Mouse (Mus musculus): Measurements from ENCODE around the gene Smurf2. TPM values are rescaled to one million over a fixed set of nuclear protein-coding genes. Genes with fewer than 3 reads are reported as not detected.

The Smurf2 gene
- total and polyA plus RNA-seq, 3 experiments, result 2.2 to 28.1 (median 20.0) TPM

DNA sequence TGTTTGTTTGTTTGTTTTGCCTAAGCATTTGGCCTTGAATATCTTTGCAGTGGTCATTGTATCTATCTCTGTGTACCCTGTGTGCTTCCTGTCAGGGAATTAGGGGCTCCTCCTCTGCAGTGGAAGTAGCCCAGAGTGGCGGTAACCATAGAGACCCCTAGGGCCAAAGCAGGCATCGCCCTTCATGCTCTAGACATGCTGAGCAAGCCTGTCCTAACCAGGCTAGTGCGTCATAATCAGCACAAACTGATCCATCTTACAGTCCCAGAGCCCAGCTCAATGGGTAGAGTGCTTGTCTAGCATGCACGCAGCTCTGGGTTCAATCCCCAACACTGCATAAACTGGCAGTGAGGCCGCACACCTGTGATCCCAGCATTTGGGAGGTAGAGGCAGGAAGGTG lies 38.6 kb upstream of the Smurf2 start:
- no peak for DNase-seq (ENCODE audit: low spot score)
- no peaks in the 10 kb centered on the region for H3K9me3 ChIP-seq (replicated peaks)
- H3K4me3 ChIP-seq (ENCODE audit: low read depth, low read length), result no peak overlapping the region
- ATAC-seq (ENCODE audit: extremely low read depth, insufficient number of reproducible peaks, low FRiP score, poor library complexity, severe bottlenecking), result no peak
- H3K27me3 ChIP-seq (ENCODE audit: insufficient read depth, low read length), result peaks cover 33% of the 10 kb centered on the region
- peaks cover 19% of the 10 kb centered on the region for H3K4me1 ChIP-seq (ENCODE audit: insufficient read depth, low read depth, low read length)
- H3K36me3 ChIP-seq (replicated peaks), result no peaks in the 10 kb centered on the region
- TF ChIP-seq POLR2AphosphoS5 (IDR thresholded peaks at IDR 0.05; ENCODE audit: insufficient replicate concordance, low read depth, low read length), result no peak
- TF ChIP-seq GATA1 (IDR thresholded peaks at IDR 0.05; ENCODE audit: borderline replicate concordance, low read length), result no peak
- no peak for TF ChIP-seq GATA2 (IDR thresholded peaks at IDR 0.05; ENCODE audit: borderline replicate concordance, low read depth, low read length)
- no peak for TF ChIP-seq CTCF (IDR thresholded peaks at IDR 0.05; ENCODE audit: low read depth, low read length)
- no peak for TF ChIP-seq TAL1 (conservative IDR thresholded peaks at IDR 0.05; ENCODE audit: low read depth, low read length)

DNA sequence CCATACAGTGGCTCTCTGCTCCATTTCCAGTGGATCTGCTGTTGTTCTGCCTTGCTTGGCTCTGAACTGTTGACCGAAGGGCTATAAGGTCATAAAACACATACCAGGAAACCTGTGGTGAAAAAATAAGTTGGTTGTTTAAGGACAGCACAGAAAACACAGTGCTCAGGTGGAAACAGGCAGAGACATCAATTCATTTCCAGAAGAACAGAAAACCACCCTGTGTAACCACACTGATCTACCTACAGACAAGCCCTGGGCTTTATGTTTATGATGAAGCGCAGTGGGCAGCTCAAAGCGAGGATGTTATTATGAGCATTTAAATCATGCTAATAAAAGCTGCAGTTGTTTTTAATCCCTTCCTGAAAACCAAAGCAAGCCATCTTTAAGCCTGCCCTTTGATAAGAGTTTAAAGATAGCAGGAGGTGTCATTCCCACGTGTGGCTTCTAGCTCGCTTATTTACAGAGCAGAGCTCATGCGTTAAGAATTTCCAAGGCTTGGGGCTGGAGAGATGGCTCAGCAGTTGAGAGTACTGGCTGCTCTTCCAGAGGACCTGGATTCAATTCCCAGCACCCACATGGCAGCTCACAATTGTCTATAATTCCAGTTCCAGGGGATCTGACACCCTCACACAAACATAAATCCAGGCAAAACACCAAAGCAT lies 38.0 kb upstream of the Smurf2 start:
- no peak overlapping the region for H3K4me3 ChIP-seq (ENCODE audit: low read depth, low read length)
- peaks cover 19% of the 10 kb centered on the region for H3K4me1 ChIP-seq (ENCODE audit: insufficient read depth, low read depth, low read length)
- DNase-seq (ENCODE audit: low spot score), result no peak
- no peak for ATAC-seq (ENCODE audit: extremely low read depth, insufficient number of reproducible peaks, low FRiP score, poor library complexity, severe bottlenecking)
- TF ChIP-seq GATA2 (IDR thresholded peaks at IDR 0.05; ENCODE audit: borderline replicate concordance, low read depth, low read length), result no peak
- TF ChIP-seq TAL1 (conservative IDR thresholded peaks at IDR 0.05; ENCODE audit: low read depth, low read length), result no peak
- TF ChIP-seq CTCF (IDR thresholded peaks at IDR 0.05; ENCODE audit: low read depth, low read length), result no peak
- no peak for TF ChIP-seq POLR2AphosphoS5 (IDR thresholded peaks at IDR 0.05; ENCODE audit: insufficient replicate concordance, low read depth, low read length)
- no peak for TF ChIP-seq GATA1 (IDR thresholded peaks at IDR 0.05; ENCODE audit: borderline replicate concordance, low read length)
- H3K27me3 ChIP-seq (ENCODE audit: insufficient read depth, low read length), result peaks cover 33% of the 10 kb centered on the region
- no peaks in the 10 kb centered on the region for H3K36me3 ChIP-seq (replicated peaks)
- H3K9me3 ChIP-seq (replicated peaks), result no peaks in the 10 kb centered on the region

DNA sequence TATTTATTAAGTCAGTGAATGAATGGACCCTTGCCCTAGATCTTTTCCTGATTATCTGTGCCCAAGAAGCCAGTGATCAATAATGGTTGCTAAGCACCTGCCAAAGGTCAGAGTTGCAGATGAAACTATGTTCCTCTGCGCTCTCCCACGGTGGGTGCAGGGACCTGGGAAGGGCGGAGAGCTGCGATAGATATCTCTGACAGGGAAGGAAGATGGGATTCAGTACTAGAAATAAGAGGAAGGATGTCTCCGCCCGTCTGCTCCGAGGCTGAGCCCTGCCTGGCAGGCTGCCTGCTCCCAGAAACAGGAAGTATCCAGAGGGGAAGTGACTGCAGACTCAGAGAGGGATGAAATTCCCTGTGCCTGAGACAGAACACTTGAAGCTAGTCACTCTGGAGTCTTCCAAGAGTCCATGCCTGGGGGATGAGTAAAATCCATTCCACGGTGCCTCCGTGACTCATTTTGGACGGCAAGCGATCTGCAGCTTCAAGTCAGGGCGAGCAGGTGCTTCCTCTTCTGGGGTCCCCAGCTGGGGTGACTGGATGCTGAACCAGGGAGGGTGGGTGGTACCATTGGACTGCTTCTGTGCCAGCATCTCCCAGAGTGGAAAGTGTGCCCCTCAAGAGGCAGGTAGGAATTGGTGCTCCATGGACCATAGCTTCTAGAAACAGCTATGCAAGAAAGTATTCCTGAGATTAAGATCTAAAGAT lies 36.9 kb upstream of the Smurf2 start:
- Histone ChIP-seq H3K4me1 (ENCODE audit: insufficient read depth, low read depth, low read length) (peaks cover 15% of the 10 kb centered on the region), H3K4me3 (ENCODE audit: low read depth, low read length) (no peak overlapping the region), H3K36me3 (replicated peaks) (no peaks in the 10 kb centered on the region), H3K27me3 (ENCODE audit: insufficient read depth, low read length) (peaks cover 34% of the 10 kb centered on the region), H3K9me3 (replicated peaks) (no peaks in the 10 kb centered on the region)
- no peak for ATAC-seq (ENCODE audit: extremely low read depth, insufficient number of reproducible peaks, low FRiP score, poor library complexity, severe bottlenecking)
- DNase-seq (ENCODE audit: low spot score), result no peak
- TF ChIP-seq CTCF (IDR thresholded peaks at IDR 0.05; ENCODE audit: low read depth, low read length) (no peak), GATA2 (IDR thresholded peaks at IDR 0.05; ENCODE audit: borderline replicate concordance, low read depth, low read length) (no peak), POLR2AphosphoS5 (IDR thresholded peaks at IDR 0.05; ENCODE audit: insufficient replicate concordance, low read depth, low read length) (no peak), GATA1 (IDR thresholded peaks at IDR 0.05; ENCODE audit: borderline replicate concordance, low read length) (no peak), TAL1 (conservative IDR thresholded peaks at IDR 0.05; ENCODE audit: low read depth, low read length) (no peak)

DNA sequence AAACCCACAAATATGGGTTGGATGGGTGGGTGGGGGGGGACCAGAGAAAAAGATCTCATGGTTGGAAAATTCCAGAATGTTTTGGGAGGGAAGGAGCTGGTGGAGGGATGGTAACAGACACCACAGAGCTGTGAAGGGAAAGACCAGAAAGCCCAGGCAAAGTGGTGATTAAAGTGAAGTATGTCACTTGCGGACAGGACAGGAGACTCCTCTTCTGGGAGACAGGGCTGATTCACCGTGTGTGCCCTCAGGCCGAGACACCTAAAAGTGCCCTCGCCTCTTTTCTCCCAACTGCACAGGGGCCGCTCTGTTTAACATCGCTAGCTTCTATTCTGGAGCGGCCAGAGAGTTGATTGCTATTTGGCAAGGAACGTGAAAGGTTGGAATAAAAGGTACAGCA lies 34.1 kb upstream of the Smurf2 start:
- no peak for DNase-seq (ENCODE audit: low spot score)

DNA sequence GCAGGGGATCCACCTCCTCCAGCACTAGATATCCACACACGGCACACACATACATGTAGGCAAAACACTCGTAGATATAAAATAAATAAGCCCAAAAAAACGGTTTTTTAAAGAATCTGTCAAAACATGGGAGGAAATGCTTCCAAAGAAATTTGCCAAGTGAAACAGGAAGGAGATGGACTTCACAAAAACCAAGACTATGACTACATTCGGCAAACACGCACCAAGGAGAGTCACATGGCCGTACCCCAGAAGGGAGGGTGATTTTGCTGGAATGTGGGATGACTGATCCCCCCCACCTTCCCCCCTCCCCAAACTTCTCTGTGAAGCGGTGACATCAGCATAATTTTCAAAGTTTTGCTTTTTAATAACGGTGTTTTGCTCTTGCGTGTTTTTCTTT lies 33.6 kb upstream of the Smurf2 start:
- DNase-seq (ENCODE audit: low spot score), result no peak

More for the DNA sequence above, 34.1 kb upstream of the Smurf2 start:
- Histone ChIP-seq H3K4me1 (ENCODE audit: insufficient read depth, low read depth, low read length) (peaks cover 4% of the 10 kb centered on the region; the same call in 1 of the 2 replicates), H3K4me3 (ENCODE audit: low read depth, low read length) (no peak overlapping the region), H3K27me3 (ENCODE audit: insufficient read depth, low read length) (peaks cover 30% of the 10 kb centered on the region), H3K36me3 (replicated peaks) (no peaks in the 10 kb centered on the region), H3K9me3 (replicated peaks) (no peaks in the 10 kb centered on the region)
- ATAC-seq (ENCODE audit: extremely low read depth, insufficient number of reproducible peaks, low FRiP score, poor library complexity, severe bottlenecking), result no peak
- TF ChIP-seq GATA1 (IDR thresholded peaks at IDR 0.05; ENCODE audit: borderline replicate concordance, low read length) (no peak), GATA2 (IDR thresholded peaks at IDR 0.05; ENCODE audit: borderline replicate concordance, low read depth, low read length) (no peak), CTCF (IDR thresholded peaks at IDR 0.05; ENCODE audit: low read depth, low read length) (no peak), TAL1 (conservative IDR thresholded peaks at IDR 0.05; ENCODE audit: low read depth, low read length) (no peak), POLR2AphosphoS5 (IDR thresholded peaks at IDR 0.05; ENCODE audit: insufficient replicate concordance, low read depth, low read length) (no peak)

DNA sequence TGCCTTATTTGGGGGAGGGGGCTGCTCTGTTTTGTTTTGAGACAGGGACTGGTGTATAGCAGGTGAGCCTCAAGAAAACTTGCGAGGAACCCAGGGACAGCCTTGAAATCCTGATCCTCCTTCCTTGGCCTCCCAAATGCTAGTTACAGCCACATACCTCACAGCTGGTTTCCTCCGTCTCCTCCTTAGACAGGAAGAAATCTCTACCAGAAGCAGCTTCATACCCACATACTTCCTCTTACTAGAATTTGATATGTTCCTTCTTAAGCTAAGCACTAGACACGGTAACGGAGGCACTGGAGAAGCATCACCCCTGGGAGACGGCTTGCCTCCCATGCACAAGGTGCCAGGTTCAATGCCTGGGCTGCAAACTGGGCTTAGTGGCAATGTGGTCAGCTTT lies 16.8 kb upstream of the Smurf2 start:
- ATAC-seq (ENCODE audit: extremely low read depth, insufficient number of reproducible peaks, low FRiP score, poor library complexity, severe bottlenecking), result no peak
- peaks cover 49% of the 10 kb centered on the region for H3K27me3 ChIP-seq (ENCODE audit: insufficient read depth, low read length)
- H3K4me1 ChIP-seq (ENCODE audit: insufficient read depth, low read depth, low read length), result no peaks in the 10 kb centered on the region
- TF ChIP-seq TAL1 (conservative IDR thresholded peaks at IDR 0.05; ENCODE audit: low read depth, low read length) (no peak), GATA2 (IDR thresholded peaks at IDR 0.05; ENCODE audit: borderline replicate concordance, low read depth, low read length) (no peak), GATA1 (IDR thresholded peaks at IDR 0.05; ENCODE audit: borderline replicate concordance, low read length) (no peak), CTCF (IDR thresholded peaks at IDR 0.05; ENCODE audit: low read depth, low read length) (no peak), POLR2AphosphoS5 (IDR thresholded peaks at IDR 0.05; ENCODE audit: insufficient replicate concordance, low read depth, low read length) (no peak)
- no peak for DNase-seq (ENCODE audit: low spot score)
- H3K36me3 ChIP-seq (replicated peaks), result no peaks in the 10 kb centered on the region
- H3K9me3 ChIP-seq (replicated peaks), result no peaks in the 10 kb centered on the region
- no peak overlapping the region for H3K4me3 ChIP-seq (ENCODE audit: low read depth, low read length)

More for the DNA sequence above, 33.6 kb upstream of the Smurf2 start:
- TF ChIP-seq POLR2AphosphoS5 (IDR thresholded peaks at IDR 0.05; ENCODE audit: insufficient replicate concordance, low read depth, low read length) (no peak), GATA1 (IDR thresholded peaks at IDR 0.05; ENCODE audit: borderline replicate concordance, low read length) (no peak), GATA2 (IDR thresholded peaks at IDR 0.05; ENCODE audit: borderline replicate concordance, low read depth, low read length) (no peak), CTCF (IDR thresholded peaks at IDR 0.05; ENCODE audit: low read depth, low read length) (no peak), TAL1 (conservative IDR thresholded peaks at IDR 0.05; ENCODE audit: low read depth, low read length) (no peak)
- H3K4me1 ChIP-seq (ENCODE audit: insufficient read depth, low read depth, low read length), result peaks cover 4% of the 10 kb centered on the region; the same call in 1 of the 2 replicates
- H3K36me3 ChIP-seq (replicated peaks), result no peaks in the 10 kb centered on the region
- no peaks in the 10 kb centered on the region for H3K9me3 ChIP-seq (replicated peaks)
- H3K4me3 ChIP-seq (ENCODE audit: low read depth, low read length), result no peak overlapping the region
- no peak for ATAC-seq (ENCODE audit: extremely low read depth, insufficient number of reproducible peaks, low FRiP score, poor library complexity, severe bottlenecking)
- peaks cover 26% of the 10 kb centered on the region for H3K27me3 ChIP-seq (ENCODE audit: insufficient read depth, low read length)
